Mouse (Mus musculus): ENCODE results near the gene Ppp3cb. TPM values are rescaled to one million over a fixed set of nuclear protein-coding genes. Genes with fewer than 3 reads are reported as not detected.

Ppp3cb gene
- 25.2 and 29.3 TPM in 2 replicates for polyA plus RNA-seq (2012; rRNA removed)

GRCm38 (mm10) chr14:20546415-20546814 lies at the start of gene Ppp3cb:
Gene Ppp3cb, minus strand, starts transcription at chr14:20546573.

GRCm38 (mm10) chr14:20496603-20497002 lies 49.8 kb downstream of the Ppp3cb start, which contains the start of gene Mss51:
Gene Mss51, minus strand, starts transcription at chr14:20496901.

GRCm38 (mm10) chr14:20479291-20480194 lies 66.8 kb downstream of the Ppp3cb start, which contains the start of gene Anxa7:
Gene Anxa7, minus strand, starts transcription at chr14:20480133.

GRCm38 (mm10) chr14:20451765-20452331 lies 94.5 kb downstream of the Ppp3cb start, which contains the start of gene Cfap70:
Gene Cfap70, minus strand, starts transcription at chr14:20452226.

Other genes with a start within 250 kb of the Ppp3cb start
- 15.4 and 18.1 TPM in 2 replicates for gene Ecd, start 198.5 kb downstream of the Ppp3cb start, polyA plus RNA-seq (2012; rRNA removed)
- gene Fam149b, start 198.4 kb downstream of the Ppp3cb start, polyA plus RNA-seq (2012; rRNA removed): 7.5 and 7.6 TPM in 2 replicates
- 77.2 and 80.5 TPM in 2 replicates for gene Dnajc9, start 157.7 kb downstream of the Ppp3cb start, polyA plus RNA-seq (2012; rRNA removed)
- 20.7 and 22.9 TPM in 2 replicates for gene Mrps16, start 152.9 kb downstream of the Ppp3cb start, polyA plus RNA-seq (2012; rRNA removed)
- 0.01 and 0.16 TPM in 2 replicates for gene Cfap70, start 94.3 kb downstream of the Ppp3cb start, polyA plus RNA-seq (2012; rRNA removed)
- gene Anxa7, start 66.4 kb downstream of the Ppp3cb start, polyA plus RNA-seq (2012; rRNA removed): 37.5 and 39.0 TPM in 2 replicates
- 1.4 and 1.9 TPM in 2 replicates for gene Mss51, start 49.7 kb downstream of the Ppp3cb start, polyA plus RNA-seq (2012; rRNA removed)
- 1.5 TPM in 2 replicates for gene Usp54, start 94.5 kb upstream of the Ppp3cb start, polyA plus RNA-seq (2012; rRNA removed)
- 0.08 and 0.36 TPM in 2 replicates for gene Myoz1, start 110.0 kb upstream of the Ppp3cb start, polyA plus RNA-seq (2012; rRNA removed)
- 0.05 and 0.43 TPM in 2 replicates for gene Synpo2l, start 121.8 kb upstream of the Ppp3cb start, polyA plus RNA-seq (2012; rRNA removed)
- gene Sec24c, start 127.7 kb upstream of the Ppp3cb start, polyA plus RNA-seq (2012; rRNA removed): 31.9 and 38.3 TPM in 2 replicates
- gene Fut11, start 148.4 kb upstream of the Ppp3cb start, polyA plus RNA-seq (2012; rRNA removed): 3.0 and 3.4 TPM in 2 replicates
- gene Chchd1, start 156.4 kb upstream of the Ppp3cb start, polyA plus RNA-seq (2012; rRNA removed): 63.3 and 71.3 TPM in 2 replicates
- 13.7 and 15.3 TPM in 2 replicates for gene Zswim8, start 161.0 kb upstream of the Ppp3cb start, polyA plus RNA-seq (2012; rRNA removed)
- 19.0 and 23.5 TPM in 2 replicates for gene Ndst2, start 188.0 kb upstream of the Ppp3cb start, polyA plus RNA-seq (2012; rRNA removed)
- 4.9 and 6.0 TPM in 2 replicates for gene Camk2g, start 247.5 kb upstream of the Ppp3cb start, polyA plus RNA-seq (2012; rRNA removed)

Data from liver, embryonic 14 days (tissue).